Mouse (Mus musculus): ENCODE measurements around the gene Zfand3.

Gene Zfand3

DNA sequence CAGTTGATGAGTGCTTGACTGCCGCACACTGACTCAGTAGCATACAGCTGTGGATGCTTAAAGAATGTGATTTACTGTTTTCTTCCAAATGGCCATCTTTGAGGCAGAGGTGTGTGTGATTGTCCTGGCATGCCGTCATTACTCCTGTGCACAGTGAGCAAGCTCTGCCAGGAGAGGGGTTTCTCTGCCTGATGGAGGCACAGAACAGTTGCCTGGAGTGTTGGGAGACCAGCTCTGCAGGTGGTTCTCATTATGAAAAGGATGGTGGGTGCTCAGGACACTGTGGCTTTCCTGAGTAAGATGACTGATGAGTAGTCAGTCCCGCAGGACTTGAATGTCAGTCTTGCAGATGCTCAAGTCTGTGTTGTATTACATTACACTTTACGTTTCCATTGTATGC, 149.6 kb downstream of the Zfand3 start:
- no peak for DNase-seq (ENCODE audit: low spot score)

DNA sequence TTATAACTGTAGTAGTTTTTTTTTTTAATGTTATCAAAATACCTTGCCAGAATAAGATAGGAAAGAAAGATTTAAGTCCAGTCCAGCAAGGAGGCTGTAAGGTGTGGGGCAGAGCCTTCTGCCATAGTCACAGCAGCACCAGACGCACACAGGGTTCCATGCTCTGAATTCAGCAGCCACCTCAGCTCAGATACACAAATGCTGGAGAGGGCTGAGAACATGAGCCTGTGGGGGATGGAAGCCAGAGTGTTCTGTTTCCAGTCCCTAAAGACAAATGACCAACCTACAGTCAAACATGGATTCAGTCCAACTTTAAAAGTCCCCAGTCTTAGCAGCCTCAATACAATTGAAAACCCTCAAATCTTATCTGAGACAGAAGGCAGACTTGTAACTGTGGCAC, 150.3 kb downstream of the Zfand3 start:
- DNase-seq (ENCODE audit: low spot score) = no peak

DNA sequence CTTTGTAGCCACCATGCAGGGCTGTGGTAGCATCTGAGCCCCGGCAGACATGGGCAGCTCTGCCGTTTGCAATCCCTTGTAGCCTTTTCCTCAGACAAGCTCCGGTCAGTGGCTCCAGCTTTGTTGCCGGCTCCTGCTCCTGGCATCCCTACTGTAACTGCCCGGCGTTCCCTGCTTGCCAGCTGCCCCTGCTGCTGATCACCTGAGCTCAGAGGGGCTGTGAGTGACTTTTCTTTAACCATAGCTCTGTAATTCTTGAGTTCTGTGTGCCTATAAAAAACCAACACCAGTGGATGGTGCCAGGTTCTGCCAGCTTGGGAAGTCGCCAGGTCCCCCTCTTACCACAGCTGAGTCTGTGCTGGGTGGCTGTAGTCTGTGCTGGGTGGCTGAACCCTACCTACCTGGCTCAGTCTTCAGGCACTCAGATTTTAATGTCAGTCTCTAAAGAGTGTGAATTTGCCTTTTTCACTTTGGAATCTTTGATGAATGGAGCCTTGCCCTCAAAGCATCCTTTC, 150.9 kb downstream of the Zfand3 start:
- no peak for DNase-seq (ENCODE audit: low spot score)

DNA sequence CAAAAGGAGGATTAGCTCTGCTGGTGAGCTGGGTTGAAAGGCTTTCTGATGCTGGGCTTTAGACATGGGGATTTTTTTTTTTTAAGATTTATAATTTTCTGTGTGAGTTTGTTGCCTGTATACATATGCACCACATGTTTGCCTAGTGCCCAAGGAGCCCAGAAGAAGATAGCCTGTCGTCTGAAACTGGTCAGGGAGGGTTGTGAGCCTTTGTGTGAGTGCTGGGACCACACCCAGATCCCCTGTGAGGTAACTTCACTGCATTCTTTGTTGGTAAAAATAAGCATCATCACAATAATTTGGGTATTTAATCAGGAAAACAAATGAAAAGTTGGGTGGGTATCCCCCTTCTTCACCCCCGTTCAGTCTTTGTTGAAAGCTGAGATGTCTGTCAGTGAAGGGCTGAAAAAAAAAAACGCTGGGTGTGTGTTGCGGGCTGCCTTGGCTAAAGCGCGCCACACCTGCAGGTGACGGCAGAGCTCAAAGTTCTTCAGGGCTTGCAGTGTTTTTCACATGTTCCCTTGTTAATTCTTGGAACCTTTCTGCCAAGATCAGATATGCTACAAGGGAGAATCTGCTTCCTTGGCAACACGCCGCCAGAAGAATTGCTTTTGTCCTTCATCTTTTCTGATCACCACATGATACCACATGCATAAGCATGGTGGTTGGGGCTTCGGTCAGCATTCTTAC, 154.0 kb downstream of the Zfand3 start:
- DNase-seq (ENCODE audit: low spot score) = no peak

DNA sequence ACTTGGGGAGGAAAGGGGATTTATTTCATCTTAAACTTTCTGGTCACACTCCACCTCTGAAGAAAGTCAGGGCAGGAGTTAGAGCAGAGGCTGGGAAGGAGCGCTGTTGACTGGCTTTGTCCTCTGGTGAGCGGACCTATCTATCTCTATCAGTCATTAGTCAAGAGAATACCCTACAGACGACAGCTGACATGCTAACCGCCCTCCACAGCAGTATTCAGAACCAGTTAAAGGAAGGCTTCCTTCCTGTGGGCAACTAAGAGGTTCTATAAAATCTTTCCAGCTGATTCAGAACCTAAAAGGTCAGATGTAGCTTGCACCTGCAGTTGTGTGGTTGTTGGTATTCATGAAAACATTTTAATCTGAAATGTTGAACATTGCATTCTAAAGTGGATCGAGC, 154.8 kb downstream of the Zfand3 start:
- DNase-seq (ENCODE audit: low spot score) = no peak

DNA sequence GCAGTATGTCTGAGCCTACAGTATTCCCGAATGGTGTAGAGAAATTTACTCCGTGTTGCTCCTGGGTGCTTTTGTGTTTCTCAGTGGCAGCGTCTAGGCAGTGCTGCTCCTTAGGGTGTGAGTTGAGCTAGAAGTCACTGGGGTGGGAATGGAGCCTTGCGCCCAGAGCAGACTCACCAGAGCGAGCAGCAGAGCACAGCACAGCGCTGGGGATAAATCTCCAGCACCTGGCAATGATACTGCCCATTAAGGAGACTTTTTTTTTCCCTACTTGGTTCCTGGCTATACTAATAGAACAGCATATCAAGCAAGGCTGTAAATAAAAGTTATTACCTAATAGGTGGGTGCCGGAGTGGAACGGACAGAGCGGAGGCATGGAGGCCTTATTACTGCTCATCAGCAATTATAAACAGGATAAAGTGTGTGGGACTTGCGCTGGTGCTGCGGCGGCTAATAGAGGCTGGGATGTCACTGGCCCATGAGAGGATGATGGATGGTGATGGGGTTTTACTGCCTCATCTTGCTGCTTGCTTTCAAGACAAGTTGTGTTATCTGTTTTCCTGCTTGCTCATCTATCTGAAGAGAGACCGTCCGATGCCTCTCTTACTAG, 156.4 kb downstream of the Zfand3 start:
- DNase-seq (ENCODE audit: low spot score) = no peak

DNA sequence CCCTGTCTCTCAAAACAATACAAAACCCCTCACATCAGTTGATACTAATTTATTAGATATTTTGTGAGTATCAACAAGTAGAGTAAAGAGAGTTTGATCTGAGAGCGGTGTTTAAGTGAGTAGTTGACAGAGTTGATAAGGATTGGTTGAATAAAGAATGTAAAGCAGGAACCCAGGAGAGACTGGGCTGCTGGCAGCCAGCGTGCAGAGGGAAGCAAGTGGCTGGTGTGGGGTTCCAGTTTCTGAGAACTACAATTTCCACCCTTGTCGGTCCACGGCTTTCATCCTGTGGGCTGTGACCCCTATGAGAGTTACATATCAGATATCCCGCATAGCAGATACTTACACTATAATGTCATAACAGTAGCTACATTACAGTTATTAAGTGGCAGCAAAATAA, 158.4 kb downstream of the Zfand3 start:
- DNase-seq (ENCODE audit: low spot score) = no peak

DNA sequence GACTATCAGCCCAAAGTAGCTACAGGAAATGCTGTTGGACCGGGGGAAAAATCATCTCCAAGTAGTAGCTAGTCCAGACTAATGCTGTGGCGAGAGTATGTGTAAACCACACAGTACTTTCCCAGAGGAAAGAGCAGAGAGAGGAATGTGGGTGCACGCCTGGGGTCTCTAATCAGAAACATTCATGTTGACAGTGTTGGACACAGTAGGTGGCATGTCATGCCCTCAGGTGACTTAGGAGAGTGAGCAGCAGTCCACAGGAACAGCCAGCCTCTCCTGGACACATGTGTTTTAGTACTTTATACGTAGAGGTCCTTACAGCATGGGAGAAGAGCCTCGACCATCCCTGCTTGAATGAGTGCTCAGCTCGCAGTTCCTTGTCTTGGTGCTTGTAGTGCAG, 159.3 kb downstream of the Zfand3 start:
- no peak for DNase-seq (ENCODE audit: low spot score)

DNA sequence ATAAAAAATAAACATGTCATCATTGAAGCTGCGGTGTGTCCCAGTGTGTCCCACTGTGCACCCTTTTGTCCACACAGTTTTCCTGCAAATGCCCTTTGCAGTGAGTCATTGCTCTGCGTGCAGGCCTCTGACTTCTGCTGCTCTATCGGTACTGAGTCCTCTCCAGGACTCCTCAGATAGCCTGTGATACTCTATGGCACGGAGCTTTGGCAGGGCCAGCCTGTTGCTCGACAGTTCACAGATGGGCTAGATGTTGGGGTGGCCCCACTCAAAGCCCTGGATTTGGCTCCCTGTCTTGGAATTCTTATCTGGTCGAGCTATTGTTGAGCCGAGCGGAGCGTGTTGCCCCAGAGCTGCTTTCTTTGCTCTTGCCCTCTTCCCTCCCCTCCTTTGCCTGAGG, 160.3 kb downstream of the Zfand3 start:
- no peak for DNase-seq (ENCODE audit: low spot score)

DNA sequence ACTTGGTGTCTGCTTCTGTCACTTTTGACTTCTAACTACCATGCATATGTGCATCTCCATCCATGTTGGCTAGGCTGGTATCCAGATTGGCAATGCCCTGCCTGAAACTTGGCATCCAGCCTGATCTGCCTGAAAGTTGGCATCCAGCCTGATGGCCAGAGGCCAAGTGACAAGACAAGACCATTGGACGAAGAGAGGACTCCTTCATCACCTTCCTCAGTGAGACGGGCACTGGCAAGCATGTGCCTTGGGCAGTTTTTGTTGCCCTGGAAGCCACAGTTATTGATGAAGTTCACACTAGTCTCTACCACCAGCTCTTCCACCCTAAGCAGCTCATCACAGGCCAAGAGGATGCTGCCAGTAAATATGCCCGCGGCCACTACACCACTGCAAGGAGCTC, 172.9 kb downstream of the Zfand3 start:
- DNase-seq (ENCODE audit: low spot score) = no peak

DNA sequence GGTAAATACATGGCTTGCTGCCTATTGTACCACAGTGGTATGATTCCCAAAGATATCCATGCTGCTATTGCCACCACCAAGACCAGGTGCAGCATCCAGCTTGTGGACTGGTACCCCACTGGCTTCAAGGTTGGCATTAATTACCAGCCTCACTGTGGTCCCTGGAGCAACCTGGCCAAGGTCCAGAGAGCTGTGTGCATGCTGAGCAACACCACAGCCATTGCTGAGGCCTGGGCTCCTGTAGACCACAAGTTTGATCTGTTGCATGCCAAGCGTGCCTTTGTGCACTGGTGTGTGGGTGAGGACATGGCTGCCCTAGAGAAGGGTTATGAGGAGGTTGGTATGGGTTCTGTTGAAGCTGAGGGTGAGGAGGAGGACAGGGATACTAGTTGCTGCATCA, 173.9 kb downstream of the Zfand3 start:
- DNase-seq (ENCODE audit: low spot score) = no peak

DNA sequence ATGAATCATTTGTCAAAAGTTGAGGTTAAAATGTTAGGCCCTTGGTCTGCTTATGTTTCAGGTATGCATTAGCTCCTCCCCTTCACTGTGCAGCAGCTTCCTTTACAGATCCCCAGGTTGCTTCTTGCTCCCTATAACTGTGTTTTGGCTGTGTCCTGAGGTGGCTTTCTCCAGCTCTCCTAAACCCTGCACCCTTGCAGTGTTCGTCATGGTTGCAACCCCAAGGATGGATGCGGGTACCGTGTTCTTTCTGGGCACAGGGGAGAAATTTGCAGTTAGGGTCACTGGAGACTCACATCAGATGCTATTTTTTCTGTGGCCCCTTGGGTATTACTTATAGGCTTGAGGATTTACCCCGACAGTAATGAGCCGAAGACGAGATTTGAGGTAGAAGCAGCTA, 175.7 kb downstream of the Zfand3 start:
- DNase-seq (ENCODE audit: low spot score) = no peak

DNA sequence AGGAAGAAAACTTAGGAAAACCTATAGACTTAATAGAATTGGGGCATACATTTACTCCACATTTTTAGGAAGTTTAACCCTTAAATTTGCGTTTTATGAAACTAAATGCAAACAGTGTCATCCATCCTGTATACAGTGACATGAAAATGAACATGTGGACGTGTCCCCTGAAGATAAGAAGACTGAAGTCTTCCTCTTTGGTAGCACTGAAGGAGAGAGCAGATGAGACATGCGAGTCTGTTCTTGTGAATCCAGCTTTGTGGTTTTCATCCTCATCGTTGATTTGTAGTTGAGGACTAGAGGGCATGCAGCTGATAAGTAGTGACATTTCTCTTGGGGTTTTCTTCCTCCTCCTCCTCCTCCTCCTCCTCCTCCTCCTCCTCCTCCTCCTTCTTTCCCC, 177.0 kb downstream of the Zfand3 start:
- no peak for DNase-seq (ENCODE audit: low spot score)

DNA sequence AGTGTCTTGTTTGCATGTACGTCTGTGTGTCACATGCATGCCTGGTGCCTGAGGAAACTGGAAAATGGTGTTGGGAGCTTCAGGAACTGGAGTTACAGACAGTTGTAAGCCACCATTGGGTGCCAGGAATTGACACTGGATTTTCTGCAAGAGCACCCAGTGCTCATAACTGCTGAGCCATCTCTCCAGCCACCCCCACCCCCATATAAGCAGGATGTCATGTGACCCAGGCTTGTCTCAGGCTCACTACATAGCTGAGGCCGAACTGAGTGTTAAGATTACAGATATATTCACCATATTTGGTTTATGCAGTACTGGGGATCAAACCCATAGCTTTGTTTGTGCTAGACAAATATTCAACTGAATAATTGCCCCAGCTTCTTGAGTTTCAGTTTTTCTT, 177.5 kb downstream of the Zfand3 start:
- no peak for DNase-seq (ENCODE audit: low spot score)

DNA sequence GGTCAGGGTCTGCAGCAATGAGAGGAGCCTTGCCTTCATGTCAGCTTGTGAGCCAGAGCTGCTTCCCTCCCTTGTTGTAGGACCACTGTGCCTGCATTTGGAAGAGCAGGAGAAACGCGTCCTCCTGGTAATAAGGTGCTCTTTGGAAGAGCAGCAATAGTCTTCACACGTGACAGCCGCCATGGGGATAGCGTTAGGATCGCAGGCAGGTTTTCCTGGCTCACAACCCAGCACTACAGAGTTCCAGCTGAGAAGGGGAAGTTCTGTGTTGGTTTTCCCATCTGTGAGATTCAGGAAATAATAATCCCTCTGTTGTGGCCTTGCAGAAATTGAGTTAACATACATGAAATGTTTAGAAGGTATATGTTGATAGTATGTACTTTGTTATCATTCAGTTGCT, 179.0 kb downstream of the Zfand3 start:
- no peak for DNase-seq (ENCODE audit: low spot score)

DNA sequence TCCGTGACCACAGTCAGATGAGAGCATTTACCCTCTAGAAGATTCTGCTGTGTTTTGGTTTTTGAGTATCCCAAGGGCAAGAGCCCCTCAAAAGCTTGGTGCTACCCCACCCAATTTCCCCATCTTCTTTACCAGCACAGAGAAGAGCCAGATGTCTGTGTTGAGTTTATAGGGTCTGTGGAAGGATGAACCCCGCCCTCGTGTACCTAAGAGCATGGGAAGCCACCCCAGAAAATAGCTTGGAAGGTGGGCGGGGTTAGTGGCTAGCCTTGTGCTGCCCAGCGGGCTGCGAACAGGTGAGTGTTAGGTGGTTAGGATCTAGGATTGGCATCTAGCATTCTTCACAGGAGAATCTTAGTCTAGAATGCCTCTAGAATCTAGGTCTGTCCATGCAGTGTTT, 182.6 kb downstream of the Zfand3 start:
- no peak for DNase-seq (ENCODE audit: low spot score)

DNA sequence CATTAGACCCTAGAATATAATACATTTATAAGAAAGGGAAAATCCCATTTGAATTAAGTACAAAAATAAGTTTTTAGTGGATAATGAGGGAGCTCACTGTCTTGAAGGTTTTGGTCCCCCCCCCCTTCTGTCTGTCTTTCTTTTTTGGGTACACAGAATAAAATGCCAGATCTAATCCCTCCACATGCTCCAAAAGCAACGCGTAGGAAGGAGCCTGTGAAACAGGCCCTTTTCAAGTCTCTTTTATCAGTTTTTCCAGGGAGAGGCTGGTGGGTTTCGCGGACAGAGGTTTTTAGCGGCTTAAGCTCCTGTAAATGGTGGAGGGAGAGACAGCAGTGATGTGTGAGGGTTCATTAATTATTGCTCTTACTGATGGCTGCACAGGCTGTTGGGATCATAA, 183.0 kb downstream of the Zfand3 start:
- no peak for DNase-seq (ENCODE audit: low spot score)

DNA sequence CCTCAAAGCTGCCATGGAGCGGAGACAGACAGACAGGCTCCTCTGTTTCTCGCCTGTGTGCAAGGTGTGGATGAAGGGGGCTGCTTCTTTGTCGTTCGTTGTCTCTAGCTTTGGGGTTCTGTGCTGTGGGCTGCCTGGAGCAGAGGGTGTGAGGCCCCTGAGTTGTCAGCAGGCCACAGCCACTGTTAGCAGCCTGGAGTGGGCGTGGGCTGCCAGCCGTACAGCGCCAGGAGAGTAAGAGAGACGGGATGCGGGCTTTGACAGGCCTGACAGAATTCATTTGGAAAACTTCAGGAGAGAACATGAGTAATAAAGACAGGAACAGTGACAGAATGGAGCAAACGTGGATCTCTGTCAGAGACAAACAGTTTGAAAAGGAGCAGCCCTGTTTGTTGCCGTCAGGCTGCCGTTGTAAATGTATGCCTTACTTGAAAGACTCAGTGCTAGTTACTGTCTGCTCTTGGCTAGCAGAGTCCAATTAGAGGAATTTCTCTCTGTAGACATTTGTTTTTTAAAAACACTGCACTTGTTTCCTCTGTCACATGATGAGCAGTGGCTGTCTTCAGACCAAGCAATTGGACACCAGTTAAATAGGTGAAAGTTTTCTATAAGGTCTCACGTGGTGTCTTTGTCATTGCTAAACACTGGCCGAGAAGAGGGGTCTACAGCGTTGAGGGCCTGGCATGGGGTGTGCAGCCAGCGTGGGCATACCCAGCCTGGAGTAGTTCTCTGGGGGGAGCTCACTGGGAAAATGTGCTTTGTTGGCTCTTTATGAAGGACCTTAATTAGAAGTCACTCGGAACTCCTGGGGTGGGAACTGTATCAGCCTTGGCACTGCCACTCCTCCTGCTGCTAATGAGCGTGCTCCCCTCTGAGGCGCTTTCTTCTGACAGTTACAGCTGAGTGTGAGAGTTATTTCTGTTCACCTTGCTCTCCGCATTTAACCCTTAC, 183.8 kb downstream of the Zfand3 start:
- DNase-seq (ENCODE audit: low spot score) = no peak

DNA sequence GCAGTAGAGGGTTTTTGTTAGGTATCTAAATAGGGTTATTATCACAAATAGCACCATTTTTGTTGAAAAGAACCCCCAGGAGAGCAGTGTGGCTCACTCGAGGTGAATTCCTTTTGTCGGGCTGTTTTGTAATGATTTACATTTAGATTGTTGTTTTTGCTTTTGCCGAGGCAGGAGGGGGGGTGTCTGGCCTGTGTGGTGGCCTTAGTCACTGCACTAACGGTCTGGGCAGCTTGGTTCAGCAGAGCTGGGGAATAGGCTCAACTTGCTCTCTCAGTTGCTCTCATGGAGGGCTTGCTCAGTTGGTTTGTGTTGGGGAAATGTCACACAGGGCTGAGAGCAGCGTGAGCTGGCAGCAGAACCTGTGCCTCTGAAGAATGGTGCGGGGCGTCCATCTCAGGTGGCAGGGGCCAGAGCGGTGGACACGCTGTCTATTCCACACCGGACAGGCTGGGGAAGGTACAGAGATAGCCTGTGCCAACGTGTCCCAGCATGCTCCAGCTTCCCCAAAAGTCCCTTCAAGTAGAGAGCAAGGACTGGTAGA, 186.6 kb downstream of the Zfand3 start:
- DNase-seq (ENCODE audit: low spot score) = peak; percentile 2

DNA sequence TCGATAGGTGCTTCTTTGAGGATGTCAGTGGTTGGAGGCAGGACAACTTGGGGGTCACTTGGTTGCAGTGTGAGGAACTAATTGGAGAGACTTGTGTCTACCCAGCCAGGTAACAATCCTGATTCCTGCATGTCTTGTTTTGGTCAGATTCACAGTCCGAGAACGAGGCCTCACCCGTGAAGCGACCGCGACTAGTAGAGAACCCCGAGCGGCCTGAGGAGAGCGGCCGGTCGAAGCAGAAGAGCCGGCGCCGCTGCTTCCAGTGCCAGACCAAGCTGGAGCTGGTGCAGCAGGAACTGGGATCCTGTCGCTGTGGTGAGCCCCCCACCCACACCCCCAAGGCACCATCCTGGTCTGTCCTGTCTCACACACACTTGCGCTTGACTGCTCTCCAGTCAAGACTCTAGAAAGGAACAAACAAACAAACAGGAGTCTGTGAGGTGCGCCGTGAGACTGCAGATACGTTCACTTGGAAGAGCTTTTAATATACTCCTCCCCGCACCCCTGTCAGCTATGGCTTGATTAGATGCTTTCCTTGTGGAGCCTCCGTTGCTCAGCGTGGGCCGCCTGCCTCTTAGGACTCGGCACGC, 188.0 kb downstream of the Zfand3 start:
- DNase-seq (ENCODE audit: low spot score) = peak; percentile 3

DNA sequence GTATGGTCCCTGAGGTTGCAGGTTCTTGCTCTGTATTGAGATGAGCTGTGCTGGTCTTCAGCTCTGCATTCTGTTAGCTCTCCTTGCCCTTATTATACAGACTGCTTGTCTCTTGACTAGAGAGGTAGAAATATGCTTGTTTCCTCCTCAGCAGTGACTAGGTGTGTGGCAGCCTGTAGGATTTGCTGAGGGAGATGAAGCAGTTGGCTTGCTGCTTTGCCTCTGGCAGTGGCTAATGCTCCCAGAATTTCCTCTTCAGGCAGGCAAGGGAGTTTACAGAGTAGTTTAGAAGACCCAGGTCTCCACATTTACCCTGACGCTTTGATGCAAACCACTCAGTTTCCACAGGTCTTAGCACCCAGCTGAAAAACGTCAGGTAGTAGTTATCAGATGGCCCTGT, 189.1 kb downstream of the Zfand3 start:
- DNase-seq (ENCODE audit: low spot score) = peak; percentile 2

DNA sequence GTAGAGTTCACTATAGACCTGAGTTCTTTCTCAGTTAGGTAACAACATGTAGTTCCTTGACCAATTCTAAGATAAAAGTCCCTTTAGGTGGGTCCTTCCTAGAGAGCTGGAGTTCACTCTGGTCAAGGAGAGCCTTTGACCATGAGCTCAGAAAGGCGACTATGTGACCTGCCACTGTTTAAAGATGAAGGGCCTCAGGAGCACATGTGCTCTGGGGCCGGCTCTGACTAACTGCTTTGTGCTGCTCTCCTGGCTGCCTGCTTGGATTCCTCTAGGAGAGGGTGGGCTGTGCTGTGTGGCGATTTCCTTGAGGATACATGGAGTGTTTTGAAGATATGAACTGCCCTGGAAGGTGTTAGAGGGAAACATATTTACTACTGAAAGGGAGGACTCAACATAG, 189.6 kb downstream of the Zfand3 start:
- no peak for DNase-seq (ENCODE audit: low spot score)

Data from urinary bladder, postnatal 25 days (tissue).